Mouse (Mus musculus) frontal cortex, postnatal 36 days (tissue): ENCODE data around the gene Slc35a5.

Source experiments
- DNase-seq, 2 experiments: peaks; one replicate each; pipeline ENCODE4 v3.0.0; 2022; ENCODE audit warnings: low spot score in 2 of 2

The Slc35a5 gene

GRCm38 (mm10) chr16:45117200-45117599 is 41.3 kb downstream of the Slc35a5 start:
- no peak for DNase-seq

- peak in 1 of 2 experiments; percentile 38 for DNase-seq
Observed at GRCm38 (mm10) chr16:45110498-45110897, 48.0 kb downstream of the Slc35a5 start.

DNA sequence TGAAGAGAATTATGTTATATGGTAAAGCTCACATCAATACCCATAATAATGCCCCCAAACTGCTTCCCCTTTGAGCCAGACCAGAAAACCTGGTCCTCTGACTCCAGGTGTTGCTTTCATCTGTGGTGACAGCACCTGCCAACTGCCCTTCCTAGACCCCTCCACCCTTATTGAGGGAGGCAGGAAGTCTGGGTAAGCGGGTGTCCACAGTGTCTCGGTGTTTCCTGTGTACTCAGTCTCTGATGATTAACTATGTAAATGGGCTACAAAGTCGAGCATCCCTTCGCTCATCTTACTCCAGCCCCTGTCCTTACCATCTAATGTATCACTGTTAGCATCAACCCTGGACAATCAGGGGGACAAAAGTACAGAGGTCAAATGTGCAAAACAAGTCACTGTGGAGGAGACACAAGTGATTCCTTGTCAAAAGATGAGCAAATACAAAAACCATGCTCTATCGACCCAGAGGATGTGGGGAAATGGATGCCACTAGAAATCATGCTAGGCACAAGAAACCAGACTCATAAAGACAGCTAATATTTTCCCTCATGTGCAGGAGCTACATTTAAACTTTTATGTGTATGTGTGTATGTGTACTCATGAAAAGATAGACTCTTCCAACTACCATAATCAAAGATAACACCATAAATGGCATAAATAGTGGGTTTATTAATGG is 50.2 kb downstream of the Slc35a5 start:
- no peak for DNase-seq

DNA sequence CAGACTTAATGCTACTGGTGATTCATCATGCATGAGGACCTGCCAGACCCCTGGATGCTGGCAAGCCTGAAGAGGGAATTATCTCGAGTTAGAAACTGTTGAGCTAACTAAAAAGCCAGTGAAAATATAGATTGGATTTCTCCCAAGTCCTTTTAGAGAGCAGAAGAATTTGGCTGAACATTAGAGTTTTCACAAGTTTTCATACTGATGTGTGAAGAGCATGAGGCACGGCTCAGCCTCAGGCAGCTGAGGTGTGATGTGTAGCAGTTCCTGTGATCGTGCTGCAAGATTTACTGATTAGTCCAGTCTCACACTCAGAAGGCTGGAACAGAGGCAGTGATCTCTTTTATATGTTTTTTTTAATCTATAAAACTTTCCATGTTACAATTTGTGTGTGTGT is 53.5 kb downstream of the Slc35a5 start:
- DNase-seq, result peak in 1 of 2 experiments; percentile 60

DNA sequence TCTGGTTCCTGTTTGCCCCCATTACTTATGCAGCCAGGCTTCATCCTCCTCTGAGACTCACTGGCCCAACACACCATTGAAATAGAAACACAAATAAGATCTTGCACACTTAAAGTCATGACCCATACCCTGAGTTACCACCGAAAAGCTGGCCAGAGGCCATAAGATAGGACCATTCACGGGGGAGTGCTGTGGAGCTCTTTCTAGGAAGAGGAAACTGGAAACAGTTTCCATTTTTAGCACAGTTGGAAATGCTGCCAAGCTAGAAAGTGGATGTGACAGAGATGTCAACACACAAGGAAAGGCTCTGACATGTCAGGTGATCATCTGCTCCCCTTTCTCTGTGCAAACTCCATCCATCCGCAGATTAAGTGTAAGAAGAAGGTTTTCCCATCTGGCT is 57.6 kb downstream of the Slc35a5 start:
- DNase-seq, result no peak

GRCm38 (mm10) chr16:45098886-45099210 is 59.7 kb downstream of the Slc35a5 start:
- no peak for DNase-seq

GRCm38 (mm10) chr16:45098186-45098885 is 60.2 kb downstream of the Slc35a5 start:
- DNase-seq, result no peak

- DNase-seq, result no peak
Observed at GRCm38 (mm10) chr16:45097467-45097866, 61.0 kb downstream of the Slc35a5 start.

- no peak for DNase-seq
Observed at GRCm38 (mm10) chr16:45095561-45096482, 62.7 kb downstream of the Slc35a5 start.

DNA sequence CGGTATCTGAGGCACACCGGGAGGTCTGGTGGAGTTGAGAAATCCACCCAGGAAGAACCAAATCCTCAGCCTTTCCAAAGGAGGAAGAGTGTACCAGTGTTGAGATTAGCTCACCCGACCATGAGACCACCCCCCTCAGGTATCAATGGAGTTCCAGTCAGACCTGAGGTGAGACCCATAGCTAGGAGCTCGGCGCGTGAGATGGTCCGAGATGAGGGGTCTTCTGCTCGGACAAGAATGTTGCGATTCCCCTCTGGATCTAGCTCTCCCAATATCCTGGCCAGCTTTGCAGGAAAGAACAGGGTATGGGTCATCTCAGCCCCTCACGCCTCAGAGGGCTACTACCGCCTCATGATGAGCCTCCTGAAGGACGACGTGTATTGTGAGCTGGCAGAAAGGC is 63.5 kb downstream of the Slc35a5 start:
- no peak for DNase-seq

- no peak for DNase-seq
Observed at GRCm38 (mm10) chr16:45094136-45094756, 64.3 kb downstream of the Slc35a5 start.

DNA sequence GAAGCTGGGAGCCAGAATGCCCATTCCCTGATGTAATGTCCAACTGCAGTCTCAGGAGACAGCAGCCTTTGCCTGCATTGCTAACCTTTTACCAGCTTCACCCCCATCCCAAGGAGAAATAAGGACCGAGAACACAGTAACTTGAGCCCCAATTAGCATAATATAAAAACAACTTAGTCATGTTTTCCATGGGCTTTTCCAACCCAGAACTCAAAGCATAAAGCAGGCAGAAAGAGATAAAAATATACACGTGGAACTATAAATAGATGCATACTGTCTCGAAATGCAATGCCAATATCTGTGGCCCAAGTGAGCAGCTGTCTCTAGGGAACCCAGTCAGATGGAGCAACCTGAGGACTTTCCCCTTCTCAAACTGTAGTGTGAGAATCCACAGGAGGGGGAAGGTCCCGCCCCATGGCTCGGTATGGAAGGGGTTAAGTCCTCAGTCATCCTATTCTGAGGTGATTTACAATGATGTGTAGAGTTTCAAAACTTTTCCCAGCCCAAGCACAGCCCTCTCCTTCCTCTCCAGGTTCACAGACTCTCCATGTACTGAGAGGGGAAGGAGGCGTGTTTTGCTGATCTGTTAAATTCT is 65.3 kb downstream of the Slc35a5 start, which contains the start of gene Ccdc80:
Gene Ccdc80, plus strand, starts transcription at position 266 of the 595 bp plus-strand sequence.
- no peak for DNase-seq

- peak; percentile 69 to 74 for DNase-seq
Observed at GRCm38 (mm10) chr16:45090005-45090404, 68.5 kb downstream of the Slc35a5 start.
